ENCODE assay signal across 11 mouse cellular contexts in genomic region chrX:57917441-57918145, GRCm38 (mm10).
DNase-seq lines count a peak whose midpoint lies in the region; ATAC-seq and TF ChIP-seq lines count a peak whose summit lies in the region.
"Had no signal": no experiment of that assay in that cellular context is flagged by ENCODE, and none has a peak within 500 bp of the region (broad histone marks: within the 10 kb centered on the region; RNA-seq: fewer than 3 reads in every experiment).

No protein-coding gene starts in this region.

- H3K36me3 ChIP-seq in lung, embryonic 14.5 days (ENCODE audit: insufficient read depth), result no peaks in the 10 kb centered on the region
- no peaks in the 10 kb centered on the region for H3K36me3 ChIP-seq in forebrain, postnatal 0 days (ENCODE audit: insufficient read depth)
- no peaks in the 10 kb centered on the region for H3K36me3 ChIP-seq in limb, embryonic 11.5 days (ENCODE audit: control insufficient read depth, insufficient read depth, low read length)
- no peaks in the 10 kb centered on the region for H3K36me3 ChIP-seq in neural tube, embryonic 13.5 days

- no peaks in the 10 kb centered on the region for H3K9me3 ChIP-seq in lung, embryonic 14.5 days (ENCODE audit: low read depth, low read length)
- H3K9me3 ChIP-seq in forebrain, postnatal 0 days (ENCODE audit: low read length), result no peaks in the 10 kb centered on the region; the same call in 1 of the 2 replicates
- H3K9me3 ChIP-seq in limb, embryonic 11.5 days (ENCODE audit: control insufficient read depth, low read length), result no peaks in the 10 kb centered on the region
- no peaks in the 10 kb centered on the region for H3K9me3 ChIP-seq in neural tube, embryonic 13.5 days

- no peak overlapping the region for H3K9ac ChIP-seq in lung, embryonic 14.5 days
- no peak overlapping the region for H3K9ac ChIP-seq in forebrain, postnatal 0 days
- no peak overlapping the region for H3K9ac ChIP-seq in limb, embryonic 11.5 days (ENCODE audit: low read length)
- H3K9ac ChIP-seq in neural tube, embryonic 13.5 days, result no peak overlapping the region

- WGBS in lung, embryonic 14.5 days, result 10% methylated on average over 21 of the region's 21 CpGs
- 32% methylated on average over 21 of the region's 21 CpGs for WGBS in forebrain, postnatal 0 days
- WGBS in limb, embryonic 11.5 days, result 11% methylated on average over 21 of the region's 21 CpGs
- 18% methylated on average over 21 of the region's 21 CpGs for WGBS in neural tube, embryonic 13.5 days

- no peak overlapping the region for H3K27ac ChIP-seq in lung, embryonic 14.5 days (ENCODE audit: low read depth)
- H3K27ac ChIP-seq in forebrain, postnatal 0 days (ENCODE audit: low read depth, low read length), result no peak overlapping the region
- no peak overlapping the region for H3K27ac ChIP-seq in limb, embryonic 11.5 days (replicated peaks; ENCODE audit: low read depth, low read length)
- H3K27ac ChIP-seq in neural tube, embryonic 13.5 days (replicated peaks), result no peak overlapping the region
- H3K27ac ChIP-seq: stomach, postnatal 0 days had no signal

- H3K4me2 ChIP-seq in lung, embryonic 14.5 days, result no peak overlapping the region
- no peak overlapping the region for H3K4me2 ChIP-seq in forebrain, postnatal 0 days (ENCODE audit: low read depth)
- no peak overlapping the region for H3K4me2 ChIP-seq in limb, embryonic 11.5 days (ENCODE audit: low read depth, severe bottlenecking)
- H3K4me2 ChIP-seq in neural tube, embryonic 13.5 days, result peak overlapping the region; percentile 30

- peaks cover 51% of the 10 kb centered on the region for H3K27me3 ChIP-seq in lung, embryonic 14.5 days (ENCODE audit: insufficient read depth, low read length)
- peaks cover 4% of the 10 kb centered on the region for H3K27me3 ChIP-seq in forebrain, postnatal 0 days (ENCODE audit: insufficient read depth, low read length)
- H3K27me3 ChIP-seq in limb, embryonic 11.5 days (ENCODE audit: control insufficient read depth, insufficient read depth, low read length), result peaks cover 9% of the 10 kb centered on the region; the same call in 1 of the 2 replicates
- H3K27me3 ChIP-seq in neural tube, embryonic 13.5 days, result peaks cover 27% of the 10 kb centered on the region

- TF ChIP-seq CTCF in lung, embryonic 14.5 days (IDR thresholded peaks at IDR 0.05; ENCODE audit: low read depth), result no peak
- no peak for TF ChIP-seq CTCF in forebrain, postnatal 0 days (IDR thresholded peaks at IDR 0.05; ENCODE audit: low read depth)

- no peak overlapping the region for H3K4me3 ChIP-seq in lung, embryonic 14.5 days (ENCODE audit: low read depth, low read length)
- no peak overlapping the region for H3K4me3 ChIP-seq in forebrain, postnatal 0 days (ENCODE audit: low read depth, low read length)
- no peak overlapping the region for H3K4me3 ChIP-seq in limb, embryonic 11.5 days (ENCODE audit: low read depth, low read length)
- no peak overlapping the region for H3K4me3 ChIP-seq in neural tube, embryonic 13.5 days

- peak; percentile 3 for DNase-seq in lung, embryonic 14.5 days
- DNase-seq in lung, adult 18-20 months, result no peak
- DNase-seq in forebrain, postnatal 0 days, result peak; percentile 54
- DNase-seq in limb, embryonic 11.5 days (ENCODE audit: low spot score), result peak; percentile 29
- DNase-seq in adrenal gland, adult 18-20 months (ENCODE audit: low spot score in 2 of 2), result no peak
- no peak for DNase-seq in lung, postnatal 10 days
- DNase-seq: heart, adult 18-20 months; lung, postnatal 36 days; right cerebral cortex, postnatal 25 days had no signal

- no peaks in the 10 kb centered on the region for H3K4me1 ChIP-seq in lung, embryonic 14.5 days (ENCODE audit: insufficient read depth)
- no peaks in the 10 kb centered on the region for H3K4me1 ChIP-seq in forebrain, postnatal 0 days (ENCODE audit: insufficient read depth)
- H3K4me1 ChIP-seq in limb, embryonic 11.5 days (ENCODE audit: control insufficient read depth, insufficient read depth, low read length), result no peaks in the 10 kb centered on the region
- peaks cover 7% of the 10 kb centered on the region; the same call in 1 of the 2 replicates for H3K4me1 ChIP-seq in neural tube, embryonic 13.5 days (replicated peaks)

- no peak for ATAC-seq in lung, embryonic 14.5 days (ENCODE audit: insufficient read depth)
- ATAC-seq in forebrain, postnatal 0 days, result no peak
- ATAC-seq in limb, embryonic 11.5 days (ENCODE audit: insufficient number of reproducible peaks, low FRiP score, low TSS enrichment, low read depth), result no peak
- ATAC-seq in neural tube, embryonic 13.5 days (ENCODE audit: low read depth), result no peak

Comparison
In these comparisons a context has a peak if more than half of its experiments do, and no peak if none do; other contexts are left out.
1. DNase-seq: peak in lung, embryonic 14.5 days (single experiment), forebrain, postnatal 0 days (single experiment) and limb, embryonic 11.5 days (single experiment); none in lung, adult 18-20 months (0 of 2), adrenal gland, adult 18-20 months (0 of 2) and lung, postnatal 10 days (single experiment).